Mouse (Mus musculus) A20 (cell line): ENCODE data around the gene Nppc.

Experiments
- DNase-seq: peaks from one replicate; pipeline ENCODE4 v3.0.0-alpha.2; 2011; ENCODE audit warnings: low read depth, low spot score

Gene Nppc

DNA sequence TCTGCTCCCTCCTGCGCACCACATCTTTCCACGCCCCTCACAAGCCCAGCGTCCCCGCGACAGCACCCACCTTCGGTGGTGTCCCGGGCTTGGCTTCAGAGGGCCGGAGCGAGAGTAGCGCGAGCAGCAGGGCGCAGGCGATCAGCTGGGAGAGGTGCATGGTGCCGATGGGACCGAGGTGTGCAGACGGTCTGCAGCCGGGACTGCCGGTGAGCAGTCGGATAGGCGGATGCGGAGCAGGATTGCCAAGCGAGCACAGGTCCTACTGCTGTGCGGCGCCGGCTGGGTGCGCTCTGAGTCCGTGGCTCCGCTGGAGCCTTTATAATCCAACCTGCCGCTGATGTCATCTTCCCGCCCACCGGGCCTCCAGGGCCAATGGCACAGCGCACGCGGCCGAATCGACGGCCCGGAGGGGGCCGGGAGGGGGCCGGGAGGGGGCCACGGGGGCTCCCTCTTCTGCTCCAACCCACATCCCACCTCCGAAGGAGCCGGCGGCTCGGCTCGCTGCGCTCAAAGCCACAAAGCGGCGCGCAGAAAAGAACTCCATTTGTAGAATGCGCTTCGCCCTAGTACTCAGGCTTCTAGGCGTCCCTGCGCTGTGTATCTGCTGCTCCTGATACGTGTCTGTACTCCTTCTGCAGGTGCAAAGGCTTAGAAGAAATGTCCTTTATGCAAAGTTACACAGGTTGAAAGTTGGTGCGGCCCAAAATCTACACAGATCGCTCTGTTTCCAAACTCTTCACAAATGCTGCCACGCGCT lies at the start of gene Nppc:
Nppc (minus strand) TSS at position 293 of the 760 bp plus-strand sequence.
- DNase-seq: no peak

DNA sequence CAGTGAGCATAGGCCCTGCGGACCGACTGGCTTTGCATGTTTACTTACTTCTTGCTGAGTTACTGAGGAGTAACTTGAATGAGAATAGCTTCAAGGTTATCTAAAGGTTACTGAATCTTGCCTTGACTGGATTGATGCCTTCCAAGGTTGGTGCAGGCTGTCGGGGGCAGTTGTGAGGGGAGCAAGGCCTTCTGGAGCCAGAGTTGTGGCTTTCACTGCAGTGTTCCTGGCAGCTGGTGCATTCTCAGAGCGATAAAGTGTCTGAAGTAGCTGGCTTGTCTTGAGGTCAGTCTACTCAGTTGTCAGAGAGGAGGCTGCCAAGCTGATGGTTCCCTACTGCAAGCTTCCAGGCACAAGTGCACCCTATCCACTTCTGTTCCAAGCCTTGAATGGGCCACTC lies 49.0 kb upstream of the Nppc start:
- DNase-seq: no peak

DNA sequence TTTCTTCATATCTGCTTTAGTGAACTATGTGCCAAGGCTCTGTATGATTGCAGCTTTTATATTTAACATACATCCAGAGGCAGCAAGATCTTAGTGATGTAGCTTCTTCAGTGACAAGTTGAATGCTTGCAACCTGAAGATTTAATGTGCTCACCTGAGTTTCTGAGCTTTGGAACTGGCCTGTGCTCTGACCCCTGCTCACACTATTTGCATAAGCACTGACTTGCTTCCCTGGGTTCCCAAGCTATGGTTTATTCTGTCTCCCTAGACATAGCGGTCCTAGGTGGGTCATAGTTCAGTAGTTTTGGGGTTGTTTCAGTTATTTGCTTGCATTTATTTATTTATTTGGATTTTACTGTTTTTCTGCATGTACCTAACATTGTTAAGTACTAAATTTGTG lies 47.8 kb upstream of the Nppc start:
- DNase-seq: no peak

DNA sequence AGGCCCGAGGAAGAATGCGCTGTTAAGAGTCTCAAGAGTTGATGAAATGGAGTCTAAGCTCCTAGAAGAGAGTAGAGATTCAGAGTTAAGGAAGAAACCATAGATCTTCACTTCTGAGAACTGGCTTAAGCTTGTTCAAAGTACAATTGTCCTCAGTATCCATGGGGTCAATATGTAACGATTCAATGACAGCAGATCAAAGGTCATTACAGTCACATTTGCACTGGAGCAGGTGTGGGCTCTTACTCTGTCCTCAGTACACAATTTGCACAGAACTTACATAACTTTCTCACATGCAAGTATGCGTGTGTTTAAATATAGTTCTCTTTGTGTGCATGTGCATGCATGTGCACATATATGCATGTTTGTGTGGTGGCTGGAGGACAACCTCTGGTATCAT lies 42.7 kb upstream of the Nppc start:
- DNase-seq: no peak

DNA sequence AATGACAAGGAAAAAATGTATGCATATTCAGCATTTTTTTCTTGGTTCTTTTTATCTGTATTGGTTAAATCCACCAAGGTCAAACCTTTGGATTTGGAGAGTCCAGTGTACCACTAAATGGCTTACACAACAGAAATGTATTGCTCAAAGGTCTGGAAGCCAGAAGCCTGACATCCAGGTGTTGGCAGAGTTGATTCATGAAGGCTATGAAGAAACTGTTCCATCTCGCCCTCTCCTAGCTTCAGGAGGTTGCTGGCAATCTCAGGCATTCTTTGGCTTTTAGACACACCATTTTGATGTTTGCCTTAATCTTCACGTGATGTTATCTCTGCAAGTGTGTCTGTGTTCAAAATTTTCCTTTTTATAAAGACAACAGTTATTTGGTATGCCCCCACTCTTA lies 41.7 kb upstream of the Nppc start:
- DNase-seq: no peak

DNA sequence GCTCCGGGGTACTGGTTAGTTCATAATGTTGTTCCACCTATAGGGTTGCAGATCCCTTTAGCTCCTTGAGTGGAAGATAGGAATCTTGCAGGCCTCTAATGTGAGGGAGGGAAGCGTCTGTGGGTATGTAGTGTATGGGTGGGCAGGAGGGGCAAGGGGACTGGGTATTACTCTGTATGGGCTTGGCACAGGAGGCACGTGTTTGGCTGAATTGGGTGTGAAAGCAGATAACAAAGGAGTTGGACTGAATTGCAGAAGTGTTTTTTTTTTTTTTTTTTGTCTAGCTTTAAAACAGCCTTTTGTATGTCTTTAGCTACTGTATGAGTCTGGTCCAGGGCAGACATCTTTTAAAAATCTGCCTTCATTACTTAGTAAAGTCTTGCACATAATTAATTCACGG lies 39.2 kb upstream of the Nppc start:
- DNase-seq: no peak

DNA sequence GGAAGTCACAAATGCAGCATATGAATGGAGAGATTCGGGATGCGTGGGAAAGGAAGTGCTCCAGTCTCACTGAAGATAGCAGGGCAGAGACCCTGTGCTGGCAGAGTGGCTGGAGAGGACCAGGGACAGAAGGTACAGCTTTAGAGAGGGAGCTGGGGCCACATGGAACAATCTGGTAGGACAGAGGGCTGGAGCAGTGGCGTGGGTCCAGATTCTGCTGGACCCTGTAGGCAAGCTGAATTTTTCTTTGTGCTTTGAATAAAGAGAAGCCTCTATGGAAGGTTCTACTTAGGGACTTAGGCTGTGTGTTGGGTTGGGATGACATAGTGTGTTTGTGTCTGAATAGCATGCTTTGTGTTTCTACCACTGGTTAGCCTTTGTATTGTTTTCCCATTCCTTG lies 35.1 kb upstream of the Nppc start:
- no peak for DNase-seq

DNA sequence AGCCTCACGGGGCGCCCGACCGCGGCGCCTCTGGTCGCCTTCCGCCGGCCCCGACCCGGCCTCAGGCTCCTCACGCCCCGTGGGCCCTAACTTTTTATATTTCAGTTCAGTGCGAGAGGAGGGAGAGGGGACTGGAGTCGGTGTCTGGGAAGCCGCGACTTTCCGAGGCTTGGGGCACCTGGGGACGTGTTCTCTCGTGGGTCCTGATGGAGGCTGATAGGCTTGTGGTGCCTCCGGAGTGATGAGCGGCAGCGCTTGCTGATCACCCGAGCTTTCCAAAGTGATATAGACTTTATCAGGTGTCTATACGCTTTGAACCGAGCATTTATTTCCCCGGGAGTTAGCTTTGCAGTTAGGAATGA lies 33.6 kb upstream of the Nppc start:
- DNase-seq: no peak

DNA sequence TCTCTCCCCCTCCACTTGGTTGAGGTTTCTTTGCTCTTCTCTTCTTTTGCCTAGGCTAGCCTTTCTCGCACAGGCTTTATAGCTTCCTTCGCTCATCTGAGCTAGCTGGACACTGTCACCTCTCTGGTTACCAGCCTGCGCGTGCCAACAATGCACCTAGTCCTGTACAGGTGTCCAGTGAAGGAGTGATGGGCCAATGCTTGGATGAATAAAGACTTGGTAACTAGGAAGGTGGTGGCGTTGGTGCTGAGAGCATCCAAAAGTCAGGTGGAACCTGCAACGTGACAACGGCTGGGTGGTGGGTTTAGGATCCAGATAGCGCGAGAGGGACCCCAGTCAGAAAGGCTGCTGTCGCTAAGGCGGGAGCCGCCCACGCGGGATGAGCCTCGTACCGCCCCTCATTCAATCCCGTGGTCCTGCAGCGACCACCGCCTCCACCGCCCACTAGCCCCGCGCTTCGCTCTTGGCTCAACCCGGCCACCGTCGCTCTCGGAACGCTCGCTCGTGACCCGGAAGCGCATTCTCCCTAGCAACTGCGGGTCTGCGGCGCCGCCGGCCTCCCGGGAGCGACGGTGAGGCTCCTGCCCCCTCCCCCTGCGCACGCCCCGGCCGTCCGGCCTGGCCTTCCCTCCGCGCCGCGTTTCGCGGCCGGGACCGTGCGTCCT lies 33.1 kb upstream of the Nppc start, which contains the start of gene Dis3l2:
Dis3l2 (plus strand) TSS at position 509 of the 665 bp plus-strand sequence.
- DNase-seq: peak; percentile 88

DNA sequence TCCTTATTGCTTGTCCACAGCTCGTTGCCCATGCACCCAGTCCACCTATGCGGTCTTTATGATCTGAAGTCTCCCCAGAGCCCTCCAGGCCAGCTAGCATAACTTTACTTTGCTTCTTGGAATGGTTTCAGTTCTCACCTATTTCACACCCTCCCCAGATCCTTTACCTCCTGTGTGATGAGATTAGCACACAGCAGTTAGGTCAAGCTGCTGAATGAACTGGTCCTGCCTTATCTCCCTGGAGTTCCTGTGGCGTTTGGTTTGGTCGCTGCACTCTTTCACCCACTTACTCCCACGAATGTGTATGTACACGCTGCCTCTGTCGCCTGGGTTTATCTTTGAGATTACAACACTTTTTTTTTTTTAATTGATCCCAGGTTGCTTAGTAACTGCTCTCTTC lies 30.0 kb upstream of the Nppc start:
- no peak for DNase-seq

DNA sequence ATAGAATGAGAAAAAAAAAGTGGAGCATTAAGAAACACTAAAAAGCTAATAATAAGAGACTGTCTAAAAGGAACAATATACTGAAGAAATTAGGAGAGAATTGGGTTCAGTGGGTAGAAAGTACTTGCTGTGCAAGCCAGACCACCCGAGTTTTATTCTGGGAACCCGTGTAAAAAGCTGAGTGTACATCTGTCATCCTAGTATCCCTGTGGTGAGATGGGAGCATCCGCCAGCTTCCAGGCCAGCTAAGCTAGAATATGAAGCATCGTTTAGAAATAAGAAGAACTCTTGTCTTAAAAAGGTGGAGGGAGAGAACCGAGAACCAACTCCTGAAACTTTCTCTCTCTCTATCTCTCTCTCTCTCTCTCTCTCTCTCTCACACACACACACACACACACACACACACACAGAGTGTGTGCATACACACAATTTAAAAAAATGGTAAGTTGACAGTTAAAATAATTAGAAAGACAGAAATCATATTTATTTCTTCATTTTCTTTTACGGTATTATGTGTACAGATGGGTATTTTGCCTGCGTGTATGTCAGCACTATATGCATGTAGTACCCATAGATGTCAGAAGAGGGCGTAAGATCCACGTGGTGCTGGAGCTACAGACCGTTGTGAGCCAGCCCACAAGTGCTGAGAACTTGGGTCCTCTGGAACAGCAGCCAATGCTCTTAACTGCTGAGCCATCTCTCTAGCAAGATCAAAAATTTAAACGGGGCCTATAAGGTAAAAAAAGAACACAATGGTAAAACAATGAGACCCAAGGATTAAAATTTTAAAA lies 29.2 kb upstream of the Nppc start:
- DNase-seq: peak; percentile 19

DNA sequence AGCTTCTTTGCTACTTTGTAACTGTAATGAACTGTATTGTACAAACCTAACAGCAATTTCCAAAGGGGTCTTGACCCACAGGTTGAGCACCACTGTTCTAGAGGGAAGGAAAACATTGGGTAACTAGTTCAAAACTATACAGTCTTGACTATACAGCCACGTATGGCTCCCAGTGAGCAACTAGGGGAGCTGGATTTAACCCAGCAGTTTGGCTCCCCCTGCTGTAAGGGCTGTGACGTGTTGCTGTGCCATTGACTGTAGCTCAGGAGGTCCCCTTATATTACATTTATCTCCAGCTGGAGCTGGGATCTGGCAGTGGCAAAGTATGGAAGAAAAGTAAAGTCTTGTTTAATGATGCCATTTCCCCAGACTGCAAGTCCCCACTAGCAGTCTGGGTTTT lies 28.4 kb upstream of the Nppc start:
- DNase-seq: peak; percentile 46

DNA sequence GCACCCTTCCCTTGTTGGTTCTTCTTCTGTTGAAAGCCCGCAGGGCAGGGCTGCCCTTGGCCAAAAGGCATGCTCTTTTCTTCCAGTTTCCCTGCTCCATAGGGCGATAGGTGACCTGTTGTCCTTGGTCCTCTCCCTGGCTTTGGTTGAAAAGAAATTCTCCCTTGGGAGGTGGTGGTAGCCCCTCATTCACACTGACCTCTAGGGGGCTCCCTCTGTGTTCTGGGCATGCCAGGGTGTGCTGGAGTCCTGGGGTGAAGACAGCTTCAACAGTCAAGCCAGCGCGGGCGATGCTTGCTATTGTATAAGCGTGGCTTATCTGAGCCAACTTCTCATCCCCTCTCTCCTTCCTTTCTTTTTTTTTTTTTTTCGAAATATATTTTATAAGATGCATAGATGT lies 26.6 kb upstream of the Nppc start:
- peak; percentile 41 for DNase-seq

DNA sequence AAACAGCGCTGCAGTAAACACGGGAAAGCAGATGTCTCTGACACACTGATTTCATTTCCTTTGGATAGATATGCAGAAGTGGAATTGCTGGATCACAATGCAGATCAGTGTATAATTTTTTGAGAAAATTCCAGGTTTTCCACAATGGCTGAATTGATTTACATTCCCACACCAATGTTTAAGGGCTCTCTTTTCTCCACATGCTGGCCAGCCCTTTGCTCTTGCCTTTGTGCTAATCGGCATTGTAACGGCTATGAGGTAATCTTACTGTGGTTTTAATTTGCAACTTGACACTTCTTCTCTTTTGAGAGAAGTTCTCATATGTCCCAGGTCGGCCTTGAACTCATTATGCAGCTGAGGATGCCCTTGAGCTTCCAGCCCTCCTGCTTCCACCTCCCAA lies 20.7 kb upstream of the Nppc start:
- no peak for DNase-seq

DNA sequence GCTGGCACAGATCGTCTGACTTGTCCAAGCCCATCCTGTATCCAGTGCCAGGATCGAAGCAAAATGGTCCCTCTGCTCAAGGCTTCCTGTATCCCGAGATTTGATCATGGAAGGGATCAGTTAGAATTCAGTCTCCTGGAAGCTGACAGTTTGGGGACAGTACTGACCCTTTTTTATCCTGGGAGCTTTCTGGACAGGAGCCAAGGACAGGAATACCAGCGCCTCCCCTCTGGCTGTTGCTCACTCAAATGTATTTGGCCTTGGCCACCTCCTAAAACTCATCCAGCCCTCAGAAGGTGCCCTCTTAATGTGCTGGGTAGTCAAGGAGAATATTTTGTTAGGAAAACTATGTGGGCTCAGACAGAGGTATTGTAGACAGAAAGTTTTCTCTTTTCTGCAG lies 16.9 kb upstream of the Nppc start:
- DNase-seq: no peak

DNA sequence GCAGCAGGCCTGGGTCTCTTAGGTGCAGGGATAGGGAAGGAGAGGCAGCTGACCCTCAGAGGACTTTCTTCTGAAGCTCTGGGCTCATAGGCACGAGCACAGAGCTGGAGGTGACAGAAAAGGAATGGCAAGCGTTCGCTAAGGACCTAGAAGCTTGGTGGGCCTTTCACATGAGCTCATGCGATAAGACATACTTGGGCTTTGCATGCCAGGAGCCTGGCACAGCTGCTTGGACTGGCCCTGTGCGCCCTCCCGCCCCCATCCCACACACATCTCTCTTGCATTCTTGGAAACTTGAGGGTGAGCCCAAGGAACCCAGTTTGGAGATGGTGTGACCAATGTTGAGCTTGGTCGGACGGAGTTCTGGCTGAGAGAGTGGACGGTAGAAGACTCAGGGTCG lies 8.3 kb upstream of the Nppc start:
- no peak for DNase-seq

DNA sequence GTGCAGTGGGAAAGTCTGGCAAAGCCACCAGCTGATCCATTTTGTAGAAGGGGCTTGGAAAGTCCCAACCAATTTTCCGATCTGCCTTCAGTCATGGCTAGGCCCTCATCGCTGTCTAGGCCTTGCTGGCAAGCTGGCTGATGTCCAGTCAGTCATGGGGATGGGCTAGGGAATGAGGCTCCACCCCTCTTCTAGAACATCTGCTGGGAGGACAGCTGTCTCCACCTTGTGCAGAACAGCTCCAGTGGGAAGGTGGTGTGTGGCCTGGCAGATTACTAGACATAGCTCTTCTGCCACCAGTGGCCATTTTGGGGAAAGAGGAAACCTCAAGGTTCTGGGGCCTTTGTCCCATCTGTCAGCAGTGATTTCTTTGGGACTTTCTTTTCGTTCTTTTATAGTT lies 7.3 kb upstream of the Nppc start:
- DNase-seq: no peak

DNA sequence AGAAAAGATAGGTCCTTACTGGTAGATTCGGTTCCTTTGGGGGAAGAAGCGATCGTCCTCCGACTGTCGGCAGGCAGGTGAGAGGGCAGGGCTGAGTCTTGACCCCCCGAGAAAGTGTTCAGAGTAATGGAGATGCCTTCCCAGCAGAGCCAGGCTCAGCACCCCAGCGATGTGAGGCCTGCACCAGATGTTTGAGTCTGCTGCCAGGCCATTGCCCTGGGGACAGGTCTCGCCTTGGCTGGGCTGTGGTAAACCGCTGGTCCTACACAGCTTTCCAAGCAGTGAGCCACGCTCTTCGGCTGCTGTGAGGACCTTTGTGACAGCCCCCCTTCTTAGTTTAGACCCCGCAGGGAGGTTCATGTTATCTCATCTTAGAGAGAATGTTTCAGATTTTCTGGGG lies 4.8 kb upstream of the Nppc start:
- DNase-seq: no peak

DNA sequence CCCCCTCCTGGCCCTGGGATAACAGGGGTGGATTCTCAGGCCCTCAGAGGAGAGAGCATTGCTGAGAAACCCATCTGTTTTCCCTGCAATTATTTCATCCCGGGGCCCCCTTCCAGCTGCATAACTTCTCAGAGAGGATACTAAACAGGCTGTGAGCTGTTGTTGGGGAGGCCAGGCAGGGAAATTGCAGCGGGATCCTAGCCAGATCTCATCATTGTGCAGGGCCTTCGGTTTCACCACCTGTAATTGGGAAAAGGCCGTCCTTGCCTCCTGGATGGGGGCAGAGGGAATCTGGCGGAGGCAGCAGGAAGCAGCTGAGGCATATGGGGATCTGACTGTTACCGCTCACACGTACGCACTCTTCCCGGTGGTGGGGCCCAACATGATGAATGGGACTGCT lies 4.0 kb upstream of the Nppc start:
- no peak for DNase-seq

DNA sequence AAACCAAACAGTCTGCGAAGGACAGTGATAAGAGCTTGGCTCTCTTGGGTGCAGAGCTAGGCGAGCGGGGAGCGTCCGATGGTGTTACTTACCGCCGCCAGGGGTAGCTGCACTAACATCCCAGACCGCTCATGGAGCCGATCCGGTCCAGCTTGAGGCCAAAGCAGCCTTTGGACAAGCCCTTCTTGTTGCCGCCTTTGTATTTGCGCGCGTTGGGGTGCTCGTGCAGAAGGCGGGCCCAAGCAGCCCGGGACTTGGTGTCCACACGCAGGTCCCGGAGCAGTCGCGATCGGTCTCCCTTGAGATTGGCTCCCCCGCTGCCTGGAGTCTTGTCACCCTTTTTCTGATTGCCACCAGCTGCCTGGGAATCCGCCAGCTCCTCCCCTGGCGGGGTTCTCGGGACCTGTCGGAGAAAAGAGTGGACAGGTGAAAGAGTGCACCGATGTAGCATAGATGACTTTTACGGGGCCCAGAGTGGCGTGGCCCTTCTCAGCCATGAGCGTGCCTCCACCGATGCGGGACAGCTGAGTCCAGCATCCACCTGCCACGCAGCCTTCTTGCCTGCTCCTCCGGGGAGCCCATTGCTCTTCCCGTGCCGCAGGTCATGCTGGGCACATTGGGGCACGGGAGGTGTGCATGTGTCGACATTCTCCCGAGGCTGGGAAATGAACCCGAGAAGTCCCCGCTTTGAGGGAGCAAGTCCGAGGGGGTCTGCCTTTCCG lies 658 bp downstream of the Nppc start:
- DNase-seq: no peak

DNA sequence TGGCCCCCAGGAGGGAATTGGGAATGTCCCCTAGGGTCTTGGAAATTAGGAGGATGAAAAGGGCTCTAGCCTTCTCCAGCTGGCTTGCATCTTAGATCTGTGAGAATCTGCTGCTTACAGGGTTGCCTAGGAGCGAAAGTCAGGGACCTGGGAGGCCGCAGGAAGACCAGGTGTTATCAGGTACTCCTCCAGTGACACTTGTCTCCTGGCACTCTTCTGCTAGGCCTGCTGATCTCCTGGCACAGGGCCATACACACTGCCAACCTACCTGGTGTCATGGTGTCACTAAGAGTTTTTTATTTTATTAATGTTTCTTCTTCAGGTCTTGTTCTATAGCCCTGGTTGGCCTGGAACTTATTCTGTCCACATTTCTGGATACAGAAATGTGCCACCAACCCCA lies 5.3 kb downstream of the Nppc start:
- no peak for DNase-seq

DNA sequence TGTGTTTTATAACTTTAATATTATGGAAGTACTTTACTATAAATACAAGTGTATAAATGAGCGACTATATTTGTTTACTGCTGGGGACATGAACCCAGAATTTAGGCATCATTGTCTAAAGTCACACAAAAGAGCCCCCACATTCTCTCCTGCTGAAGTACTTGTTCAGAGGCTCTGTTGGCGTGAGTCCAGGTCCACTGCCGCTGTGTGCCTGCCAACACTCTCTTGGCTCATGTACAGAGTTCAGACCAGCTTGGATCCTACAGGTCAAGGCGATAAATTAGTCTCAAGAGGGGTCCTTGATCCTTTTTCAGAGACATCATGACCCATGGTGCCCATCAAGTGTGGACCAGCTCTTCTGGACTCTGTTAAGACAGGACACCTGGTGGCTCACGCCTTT lies 13.3 kb downstream of the Nppc start:
- no peak for DNase-seq
